Mouse (Mus musculus) megakaryocyte-erythroid progenitor cell, adult 5-6 weeks (primary cell): ENCODE results near the gene Mpp1. TPM values are rescaled to one million over a fixed set of nuclear protein-coding genes. Genes with fewer than 3 reads are reported as not detected.

Experiments
- ATAC-seq: replicated peaks from 2 replicates; pipeline ENCODE4 v1.8.0; 2016; ENCODE audit warnings: mild to moderate bottlenecking, inconsistent platforms; ENCODE audit not compliant: severe bottlenecking, poor library complexity, low FRiP score, low TSS enrichment
- total RNA-seq, 2 experiments: library from RNA; stranded (forward) in 1 of 2; stranded (reverse) in 1 of 2; fragments of 200-1000, 215-1000 nt in 1 of 2; fragments of >200 nt in 1 of 2; fragmentation: Nextera tagmentation in 1 of 2; gene quantifications; 2 replicates each; pipeline ENCODE4 v1.2.3; 2014 to 2017

Mpp1 gene
- total RNA-seq (2014; fragmentation: Nextera tagmentation) (43.9 and 57.5 TPM in 2 replicates), total RNA-seq (2017) (66.4 and 68.1 TPM in 2 replicates)

GRCm38 (mm10) chrX:75130467-75131160 lies at the start of gene Mpp1:
Gene Mpp1 (minus strand): TSS chrX:75131016.
- peak; percentile 98 for ATAC-seq

GRCm38 (mm10) chrX:75163670-75164069 lies 32.9 kb upstream of the Mpp1 start, which contains the start of gene Smim9:
Gene Smim9 (minus strand): TSS chrX:75163770.
- ATAC-seq = no peak

DNA sequence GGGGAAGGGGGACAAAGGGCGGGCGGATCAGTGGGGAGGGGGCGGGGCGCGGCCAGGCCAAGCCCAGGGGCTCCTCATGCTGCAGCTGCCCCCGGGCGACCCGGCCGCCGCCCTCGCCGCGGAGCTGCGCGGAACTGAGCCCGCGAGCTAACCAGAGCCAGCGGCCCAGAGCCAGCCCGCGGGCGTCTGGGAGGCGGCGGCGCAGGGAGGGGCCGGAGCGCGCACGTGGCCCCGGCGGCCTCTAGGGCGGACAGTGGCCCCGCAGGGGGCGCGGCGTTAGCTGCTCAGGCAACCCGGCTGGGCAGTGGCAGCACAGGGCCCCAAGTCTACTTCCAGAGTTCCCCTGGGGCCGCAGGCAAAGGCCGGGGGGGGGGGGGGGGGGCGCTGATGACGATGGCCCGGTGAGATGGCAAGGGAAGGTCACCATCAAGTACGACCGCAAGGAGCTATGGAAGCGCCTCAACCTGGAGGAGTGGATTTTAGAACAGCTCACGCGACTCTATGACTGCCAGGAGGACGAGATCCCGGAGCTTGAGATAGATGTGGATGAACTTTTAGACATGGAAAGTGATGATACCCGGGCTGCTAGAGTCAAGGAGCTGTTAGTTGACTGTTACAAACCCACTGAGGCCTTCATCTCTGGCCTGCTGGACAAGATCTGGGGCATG lies 24.9 kb upstream of the Mpp1 start:
- peak; percentile 86 for ATAC-seq

- no peak for ATAC-seq
Measured at GRCm38 (mm10) chrX:75152249-75152648, 21.4 kb upstream of the Mpp1 start.

DNA sequence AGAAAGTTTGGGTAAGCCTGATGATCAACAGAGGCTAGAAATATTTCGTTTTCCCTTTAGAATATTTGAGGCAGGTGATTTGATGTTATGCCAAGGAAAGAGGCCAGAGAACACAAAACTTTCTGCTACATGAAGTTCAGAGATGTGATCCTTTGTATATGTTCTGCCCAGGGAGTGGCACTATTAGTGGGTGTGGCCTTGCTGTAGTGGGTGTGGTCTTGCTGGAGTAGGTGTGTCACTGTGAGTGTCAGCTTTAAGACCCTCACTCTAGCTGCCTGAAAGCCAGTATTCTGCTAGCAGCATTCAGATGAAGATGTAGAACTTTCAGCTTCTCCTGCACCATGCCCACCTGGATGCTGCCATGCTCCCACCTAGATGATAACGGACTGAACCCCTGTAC lies 19.5 kb upstream of the Mpp1 start:
- no peak for ATAC-seq

- no peak for ATAC-seq
Measured at GRCm38 (mm10) chrX:75148414-75148813, 17.6 kb upstream of the Mpp1 start.

DNA sequence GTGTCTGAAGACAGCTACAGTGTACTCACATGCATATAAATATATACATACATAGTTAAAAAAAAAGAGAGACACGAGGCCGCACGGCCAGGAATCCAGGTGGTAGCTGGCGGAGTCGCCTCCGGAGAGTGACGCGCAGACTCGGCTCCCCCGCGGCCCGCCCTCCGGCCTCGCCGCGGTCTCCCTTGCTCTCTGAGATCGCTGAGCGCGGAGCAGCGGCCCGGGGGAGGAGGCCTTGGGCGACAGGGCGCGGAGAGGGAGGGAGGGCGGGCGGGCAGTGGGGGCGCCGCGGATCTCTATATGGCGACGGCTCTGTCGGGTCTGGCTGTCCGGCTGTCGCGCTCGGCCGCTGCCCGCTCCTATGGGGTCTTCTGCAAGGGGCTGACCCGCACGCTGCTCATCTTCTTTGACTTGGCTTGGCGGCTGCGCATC lies 12.3 kb upstream of the Mpp1 start:
- peak; percentile 93 for ATAC-seq

DNA sequence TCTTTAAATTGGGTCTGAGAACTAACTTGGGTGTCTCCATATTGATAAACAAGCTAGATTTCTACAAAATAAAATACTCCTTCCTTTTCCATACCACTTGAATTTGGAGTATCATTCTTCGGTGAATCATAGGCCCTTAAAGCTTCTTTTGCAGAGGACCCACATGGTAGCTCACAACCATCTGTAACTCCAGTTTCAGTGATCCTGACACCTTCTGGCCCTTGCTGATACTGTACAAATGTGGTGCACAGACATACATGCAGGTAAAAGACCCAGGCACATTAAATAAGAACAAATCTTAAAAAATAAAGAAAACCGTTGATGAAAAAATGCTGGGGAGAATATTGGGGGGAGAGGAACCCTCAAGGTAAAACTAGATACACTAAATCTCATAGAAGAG lies 7.4 kb upstream of the Mpp1 start:
- peak; percentile 55; the same call in 1 of the 2 replicates for ATAC-seq

- peak; percentile 89 for ATAC-seq
Measured at GRCm38 (mm10) chrX:75137729-75138128, 6.9 kb upstream of the Mpp1 start.

GRCm38 (mm10) chrX:75136938-75137337 lies 6.1 kb upstream of the Mpp1 start:
- ATAC-seq = no peak

DNA sequence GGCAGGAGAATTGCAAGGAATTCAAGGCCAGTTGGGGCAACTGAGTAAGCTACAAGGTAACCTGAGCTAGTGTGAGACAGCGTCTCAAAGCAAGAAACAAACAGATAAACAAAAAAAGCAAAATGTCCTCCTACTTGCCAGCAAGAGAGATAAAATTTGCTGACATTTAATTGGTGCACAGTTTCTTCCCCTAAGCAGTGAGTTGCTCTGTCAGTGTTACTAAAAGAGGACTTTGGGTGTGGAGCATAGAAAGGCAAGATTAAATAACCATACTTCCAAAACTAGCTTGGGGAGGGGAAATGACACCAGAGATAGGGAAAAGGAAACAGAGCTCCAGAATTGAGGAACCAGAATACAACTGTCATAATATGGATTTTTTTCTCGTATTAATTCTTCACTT lies 1.3 kb downstream of the Mpp1 start:
- ATAC-seq = peak; percentile 61

- ATAC-seq = no peak
Measured at GRCm38 (mm10) chrX:75128333-75128980, 2.4 kb downstream of the Mpp1 start.

GRCm38 (mm10) chrX:75126893-75127292 lies 3.9 kb downstream of the Mpp1 start:
- no peak for ATAC-seq

GRCm38 (mm10) chrX:75125606-75126005 lies 5.2 kb downstream of the Mpp1 start:
- no peak for ATAC-seq

- ATAC-seq = peak; percentile 71
Measured at GRCm38 (mm10) chrX:75115550-75115949, 15.3 kb downstream of the Mpp1 start.

DNA sequence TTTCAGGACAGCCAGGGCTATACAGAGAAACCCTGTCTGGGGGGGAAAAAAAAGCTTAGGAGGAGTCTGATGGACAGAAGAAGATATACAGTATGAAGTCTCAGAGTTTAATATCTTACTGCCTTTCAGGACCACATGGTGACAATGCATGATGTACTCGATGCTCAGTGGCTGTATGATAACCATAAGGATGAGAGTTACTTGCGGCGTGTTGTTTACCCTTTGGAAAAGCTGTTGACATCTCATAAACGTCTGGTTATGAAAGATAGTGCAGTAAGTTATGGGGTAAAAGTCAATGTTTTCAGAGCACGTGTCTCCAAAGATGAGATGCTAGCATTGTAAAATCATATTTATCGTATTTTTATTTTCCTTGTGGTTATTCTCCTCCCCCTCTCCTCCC lies 28.5 kb downstream of the Mpp1 start:
- ATAC-seq = peak; percentile 88

GRCm38 (mm10) chrX:75098799-75099198 lies 32.0 kb downstream of the Mpp1 start:
- ATAC-seq = no peak

- peak; percentile 45 for ATAC-seq
Measured at GRCm38 (mm10) chrX:75096163-75096770, 34.5 kb downstream of the Mpp1 start.

GRCm38 (mm10) chrX:75095369-75096162 lies 35.2 kb downstream of the Mpp1 start, which contains the start of gene Dkc1:
Gene Dkc1 (plus strand): TSS chrX:75095854.
- ATAC-seq = peak; percentile 99
